Mouse (Mus musculus): ENCODE data around the gene Ntm. TPM values are rescaled to one million over a fixed set of nuclear protein-coding genes. Genes with fewer than 3 reads are reported as not detected.

Ntm gene
- total RNA-seq, 2 experiments from 2014 or later: not detected

GRCm38 (mm10) chr9:29265177-29265576 is 697.8 kb downstream of the Ntm start:
- no peak for ATAC-seq (ENCODE audit: poor library complexity, severe bottlenecking)

- ATAC-seq (ENCODE audit: poor library complexity, severe bottlenecking): no peak
Measured at GRCm38 (mm10) chr9:29262836-29263235, 700.1 kb downstream of the Ntm start.

- ATAC-seq (ENCODE audit: poor library complexity, severe bottlenecking): no peak
Measured at GRCm38 (mm10) chr9:29252866-29253265, 710.1 kb downstream of the Ntm start.

- ATAC-seq (ENCODE audit: poor library complexity, severe bottlenecking): no peak
Measured at GRCm38 (mm10) chr9:29250813-29251212, 712.1 kb downstream of the Ntm start.

GRCm38 (mm10) chr9:29247812-29248211 is 715.1 kb downstream of the Ntm start:
- ATAC-seq (ENCODE audit: poor library complexity, severe bottlenecking): no peak

- no peak for ATAC-seq (ENCODE audit: poor library complexity, severe bottlenecking)
Measured at GRCm38 (mm10) chr9:29244006-29244405, 718.9 kb downstream of the Ntm start.

- no peak for ATAC-seq (ENCODE audit: poor library complexity, severe bottlenecking)
Measured at GRCm38 (mm10) chr9:29242497-29243422, 720.2 kb downstream of the Ntm start.

GRCm38 (mm10) chr9:29240797-29241196 is 722.1 kb downstream of the Ntm start:
- no peak for ATAC-seq (ENCODE audit: poor library complexity, severe bottlenecking)

- ATAC-seq (ENCODE audit: poor library complexity, severe bottlenecking): no peak
Measured at GRCm38 (mm10) chr9:29238973-29239372, 724.0 kb downstream of the Ntm start.

GRCm38 (mm10) chr9:29236752-29237151 is 726.2 kb downstream of the Ntm start:
- no peak for ATAC-seq (ENCODE audit: poor library complexity, severe bottlenecking)

- no peak for ATAC-seq (ENCODE audit: poor library complexity, severe bottlenecking)
Measured at GRCm38 (mm10) chr9:29227747-29228146, 735.2 kb downstream of the Ntm start.

GRCm38 (mm10) chr9:29222915-29223545 is 739.9 kb downstream of the Ntm start:
- no peak for ATAC-seq (ENCODE audit: poor library complexity, severe bottlenecking)

- ATAC-seq (ENCODE audit: poor library complexity, severe bottlenecking): no peak
Measured at GRCm38 (mm10) chr9:29220941-29221615, 741.9 kb downstream of the Ntm start.

GRCm38 (mm10) chr9:29220493-29220892 is 742.4 kb downstream of the Ntm start:
- no peak for ATAC-seq (ENCODE audit: poor library complexity, severe bottlenecking)

GRCm38 (mm10) chr9:29217951-29218350 is 745.0 kb downstream of the Ntm start:
- no peak for ATAC-seq (ENCODE audit: poor library complexity, severe bottlenecking)

GRCm38 (mm10) chr9:29216528-29216927 is 746.4 kb downstream of the Ntm start:
- no peak for ATAC-seq (ENCODE audit: poor library complexity, severe bottlenecking)

- ATAC-seq (ENCODE audit: poor library complexity, severe bottlenecking): no peak
Measured at GRCm38 (mm10) chr9:29215796-29216195, 747.1 kb downstream of the Ntm start.

- ATAC-seq (ENCODE audit: poor library complexity, severe bottlenecking): no peak
Measured at GRCm38 (mm10) chr9:29215241-29215640, 747.7 kb downstream of the Ntm start.

GRCm38 (mm10) chr9:29209243-29209642 is 753.7 kb downstream of the Ntm start:
- no peak for ATAC-seq (ENCODE audit: poor library complexity, severe bottlenecking)

GRCm38 (mm10) chr9:29208142-29208541 is 754.8 kb downstream of the Ntm start:
- ATAC-seq (ENCODE audit: poor library complexity, severe bottlenecking): no peak

GRCm38 (mm10) chr9:29205680-29206079 is 757.3 kb downstream of the Ntm start:
- no peak for ATAC-seq (ENCODE audit: poor library complexity, severe bottlenecking)

- ATAC-seq (ENCODE audit: poor library complexity, severe bottlenecking): no peak
Measured at GRCm38 (mm10) chr9:29202196-29202595, 760.7 kb downstream of the Ntm start.

Data from megakaryocyte, adult 5-6 weeks (primary cell).